28 mouse cellular contexts compared by ENCODE assay signal in genomic region chr2:104561986-104562532, GRCm38 (mm10). TPM values are rescaled to one million over a fixed set of nuclear protein-coding genes. Genes with fewer than 3 reads are reported as not detected.
A peak's percentile ranks its signal among the peaks of the same experiment; 100 is the strongest.
DNase-seq lines count a peak whose midpoint lies in the region; ATAC-seq and TF ChIP-seq lines count a peak whose summit lies in the region.
"Had no signal": no experiment of that assay in that cellular context is flagged by ENCODE, and none has a peak within 500 bp of the region (broad histone marks: within the 10 kb centered on the region; RNA-seq: fewer than 3 reads in every experiment).

No protein-coding gene starts in this region.

- TF ChIP-seq RAD21 in CH12.LX (IDR thresholded peaks at IDR 0.05; ENCODE audit: low read depth, low read length), result no peak

- dilution Hi-C loops in CH12.LX (cut with MboI; ENCODE audit: extremely low pct_ligation_motif_present, extremely low pct_unique_long_range_greater_than_20kb, low sequenced_read_pairs), result no loop called here

- H3K27ac ChIP-seq in CH12.LX (ENCODE audit: insufficient read depth, low read depth), result peak overlapping the region; percentile 95
- H3K27ac ChIP-seq in kidney, embryonic 15.5 days, result no peak overlapping the region
- H3K27ac ChIP-seq: forebrain, embryonic 10.5 days; forebrain, embryonic 13.5 days; heart, adult 2 months; heart, embryonic 10.5 days; heart, embryonic 13.5 days; hindbrain, embryonic 14.5 days; hindbrain, postnatal 0 days; intestine, embryonic 15.5 days had no signal

- no peak for TF ChIP-seq CTCF in CH12.LX (conservative IDR thresholded peaks at IDR 0.05 in 1 of 2, IDR thresholded peaks at IDR 0.05 in 1 of 2; ENCODE audit: low read depth in 2 of 2, low read length in 2 of 2)

- H3K9me3 ChIP-seq in CH12.LX (replicated peaks; ENCODE audit: low read length), result no peaks in the 10 kb centered on the region
- H3K9me3 ChIP-seq in kidney, embryonic 15.5 days (replicated peaks), result no peaks in the 10 kb centered on the region
- H3K9me3 ChIP-seq: forebrain, embryonic 10.5 days; forebrain, embryonic 13.5 days; G1E; heart, embryonic 10.5 days; heart, embryonic 13.5 days; intestine, embryonic 15.5 days had no signal

- H3K4me3 ChIP-seq in CH12.LX (replicated peaks in 1 of 3; ENCODE audit: low read depth in 2 of 3, low read length in 2 of 3, poor library complexity in 1 of 3), result peak overlapping the region; percentile 41 to 64 (median 45)
- no peak overlapping the region for H3K4me3 ChIP-seq in kidney, embryonic 15.5 days (replicated peaks)
- H3K4me3 ChIP-seq: forebrain, embryonic 10.5 days; forebrain, embryonic 13.5 days; heart, adult 2 months; heart, embryonic 10.5 days; heart, embryonic 13.5 days; intestine, embryonic 15.5 days had no signal

- 82% methylated on average over 4 of the region's 4 CpGs for WGBS in kidney, embryonic 15.5 days

- DNase-seq in CD4-positive, CD25-positive, alpha-beta regulatory T cell, adult 2 months (ENCODE audit: low read depth, low spot score), result peak; percentile 17
- peak; percentile 62 for DNase-seq in CH12.LX (ENCODE audit: extremely low read depth)
- peak; percentile 16 for DNase-seq in brain, adult 2 months (ENCODE audit: low read depth, low spot score)
- DNase-seq in splenic B cell, adult 2 months (ENCODE audit: low read depth, low spot score), result peak; percentile 17
- no peak for DNase-seq in spleen, postnatal 10 days (ENCODE audit: low spot score in 2 of 2)
- DNase-seq: adrenal gland, adult 8-10 months; adrenal gland, postnatal 25 days; cerebellum, adult 18-20 months; cerebellum, adult 9-10 months; cerebellum, postnatal 14 days; gastrocnemius, postnatal 10 days; gastrocnemius, postnatal 36 days; heart, adult 2 months; heart, postnatal 14 days; heart, postnatal 4 days; kidney, adult 11 months had no signal

- peak overlapping the region; percentile 93 for H3K9ac ChIP-seq in CH12.LX (ENCODE audit: insufficient read depth, low read depth)
- H3K9ac ChIP-seq in kidney, embryonic 15.5 days, result no peak overlapping the region
- H3K9ac ChIP-seq: forebrain, embryonic 13.5 days; heart, embryonic 13.5 days; hindbrain, embryonic 14.5 days; intestine, embryonic 15.5 days had no signal

- H3K27me3 ChIP-seq in CH12.LX (replicated peaks), result no peaks in the 10 kb centered on the region
- no peaks in the 10 kb centered on the region for H3K27me3 ChIP-seq in splenic B cell, adult 2 months (ENCODE audit: control insufficient read depth, insufficient read depth, low read length, poor library complexity, severe bottlenecking)
- H3K27me3 ChIP-seq in kidney, embryonic 15.5 days, result no peaks in the 10 kb centered on the region
- H3K27me3 ChIP-seq: forebrain, embryonic 13.5 days; heart, embryonic 13.5 days; intestine, embryonic 15.5 days; Patski had no signal

- in situ Hi-C loops in CH12.LX (cut with MboI; ENCODE audit: low pct_ligation_motif_present, low pct_unique_long_range_greater_than_20kb, low sequenced_read_pairs), result loop anchor here (10.0 kb wide), 1 partner anchor 67 kb away; the partner anchor contains the start of gene Hipk3

- TF ChIP-seq POLR2A in CH12.LX (IDR thresholded peaks at IDR 0.05; ENCODE audit: low read depth, low read length), result no peak

- peaks cover 11 to 32% of the 10 kb centered on the region in 2 experiments; a peak in 3 of 4 replicates for H3K4me1 ChIP-seq in CH12.LX (ENCODE audit: control insufficient read depth in 1 of 2, insufficient read depth in 2 of 2)
- no peaks in the 10 kb centered on the region for H3K4me1 ChIP-seq in kidney, embryonic 15.5 days
- H3K4me1 ChIP-seq: forebrain, embryonic 10.5 days; forebrain, embryonic 13.5 days; heart, embryonic 10.5 days; heart, embryonic 13.5 days; intestine, embryonic 15.5 days had no signal

- H3K36me3 ChIP-seq in CH12.LX (replicated peaks in 1 of 2; ENCODE audit: control insufficient read depth in 1 of 2, insufficient read depth in 1 of 2, low read length in 1 of 2), result peaks cover 25 to 46% of the 10 kb centered on the region in 2 experiments
- no peaks in the 10 kb centered on the region for H3K36me3 ChIP-seq in splenic B cell, adult 2 months (ENCODE audit: control insufficient read depth, insufficient read depth, low read length, poor library complexity, severe bottlenecking)
- no peaks in the 10 kb centered on the region for H3K36me3 ChIP-seq in kidney, embryonic 15.5 days
- H3K36me3 ChIP-seq: forebrain, embryonic 10.5 days; G1E; heart, embryonic 10.5 days; heart, embryonic 13.5 days; intestine, embryonic 15.5 days had no signal

- ATAC-seq in kidney, embryonic 15.5 days (replicated peaks; ENCODE audit: low FRiP score), result no peak
- ATAC-seq in frontal cortex, adult (ENCODE audit: low TSS enrichment), result no peak
- ATAC-seq: forebrain, embryonic 13.5 days; forebrain, embryonic 16.5 days; hindbrain, postnatal 0 days; intestine, embryonic 15.5 days; Patski had no signal

- peaks cover 23% of the 10 kb centered on the region for H3K79me2 ChIP-seq in CH12.LX (replicated peaks; ENCODE audit: control insufficient read depth, extremely low read depth, insufficient read depth, poor library complexity, severe bottlenecking)

- TF ChIP-seq EP300 in CH12.LX (IDR thresholded peaks at IDR 0.05; ENCODE audit: low read length), result peak; percentile 81

- H3K4me2 ChIP-seq in CH12.LX (ENCODE audit: insufficient read depth, low read depth, poor library complexity, severe bottlenecking), result peak overlapping the region; percentile 94
- no peak overlapping the region for H3K4me2 ChIP-seq in kidney, embryonic 15.5 days
- H3K4me2 ChIP-seq: forebrain, embryonic 13.5 days; heart, embryonic 13.5 days; hindbrain, embryonic 14.5 days; intestine, embryonic 15.5 days had no signal

TF ChIP-seq in CH12.LX, 34 proteins besides CTCF, POLR2A, EP300 and RAD21:
- TF ChIP-seq E2F4 (IDR thresholded peaks at IDR 0.05; ENCODE audit: insufficient replicate concordance, low read depth, low read length), result no peak
- TF ChIP-seq ZNF384 (IDR thresholded peaks at IDR 0.05; ENCODE audit: low read depth, low read length), result no peak
- no peak; the same call in 1 of the 2 replicates for TF ChIP-seq ETS1 (conservative IDR thresholded peaks at IDR 0.05; ENCODE audit: low read depth, low read length)
- TF ChIP-seq SIN3A (IDR thresholded peaks at IDR 0.05; ENCODE audit: low read length), result no peak
- no peak; the same call in 1 of the 2 replicates for TF ChIP-seq MYC (IDR thresholded peaks at IDR 0.05; ENCODE audit: low read depth, low read length)
- no peak for TF ChIP-seq NRF1 (IDR thresholded peaks at IDR 0.05; ENCODE audit: low read depth, low read length)
- no peak for TF ChIP-seq KAT2A (IDR thresholded peaks at IDR 0.05; ENCODE audit: insufficient replicate concordance, low read length)
- TF ChIP-seq POLR2AphosphoS2 (IDR thresholded peaks at IDR 0.05; ENCODE audit: low read depth, low read length), result no peak
- TF ChIP-seq MAZ (IDR thresholded peaks at IDR 0.05; ENCODE audit: low read depth, low read length), result no peak
- TF ChIP-seq ZKSCAN1 (IDR thresholded peaks at IDR 0.05; ENCODE audit: borderline replicate concordance, low read depth, low read length), result no peak
- no peak for TF ChIP-seq MXI1 (IDR thresholded peaks at IDR 0.05; ENCODE audit: low read depth, low read length)
- TF ChIP-seq MEF2A (IDR thresholded peaks at IDR 0.05; ENCODE audit: borderline replicate concordance, low read depth, low read length), result peak; percentile 94
- no peak for TF ChIP-seq ZC3H11A (IDR thresholded peaks at IDR 0.05; ENCODE audit: low read depth, low read length)
- TF ChIP-seq JUND (conservative IDR thresholded peaks at IDR 0.05; ENCODE audit: low read depth, low read length), result peak; percentile 28; the same call in 1 of the 2 replicates
- TF ChIP-seq USF1 (IDR thresholded peaks at IDR 0.05; ENCODE audit: low read depth, low read length), result no peak
- TF ChIP-seq GABPA (IDR thresholded peaks at IDR 0.05; ENCODE audit: insufficient replicate concordance, low read depth, low read length), result no peak
- peak; percentile 78; the same call in 1 of the 2 replicates for TF ChIP-seq IRF4 (IDR thresholded peaks at IDR 0.05; ENCODE audit: low read depth, low read length)
- no peak for TF ChIP-seq CHD2 (IDR thresholded peaks at IDR 0.05; ENCODE audit: low read length)
- no peak for TF ChIP-seq HCFC1 (IDR thresholded peaks at IDR 0.05; ENCODE audit: low read depth, low read length)
- TF ChIP-seq TBP (conservative IDR thresholded peaks at IDR 0.05; ENCODE audit: low read depth, low read length), result peak; percentile 52; the same call in 1 of the 2 replicates
- no peak for TF ChIP-seq USF2 (conservative IDR thresholded peaks at IDR 0.05; ENCODE audit: low read depth, low read length)
- TF ChIP-seq SMC3 (IDR thresholded peaks at IDR 0.05; ENCODE audit: low read depth, low read length), result no peak
- no peak for TF ChIP-seq ELF1 (IDR thresholded peaks at IDR 0.05; ENCODE audit: low read depth, low read length)
- TF ChIP-seq MAFK (IDR thresholded peaks at IDR 0.05; ENCODE audit: insufficient replicate concordance, low read length), result peak; percentile 11; the same call in 1 of the 2 replicates
- TF ChIP-seq JUN (IDR thresholded peaks at IDR 0.05; ENCODE audit: insufficient read depth, low read depth, low read length), result peak; percentile 63
- no peak; the same call in 1 of the 2 replicates for TF ChIP-seq NELFE (IDR thresholded peaks at IDR 0.05; ENCODE audit: low read depth, low read length)
- TF ChIP-seq CHD1 (IDR thresholded peaks at IDR 0.05; ENCODE audit: low read depth, low read length), result no peak; the same call in 1 of the 2 replicates
- TF ChIP-seq BHLHE40 (IDR thresholded peaks at IDR 0.05; ENCODE audit: low read depth, low read length), result no peak
- no peak for TF ChIP-seq RCOR1 (conservative IDR thresholded peaks at IDR 0.05; ENCODE audit: low read depth, low read length)
- no peak for TF ChIP-seq ZMIZ1 (IDR thresholded peaks at IDR 0.05; ENCODE audit: low read depth, low read length)
- no peak for TF ChIP-seq UBTF (IDR thresholded peaks at IDR 0.05; ENCODE audit: low read depth, low read length)

RNA-seq across cellular contexts. Expression of gene Cstf3, which starts 28.3 kb away (rescaled TPM):
- 17.3 and 18.2 TPM in 2 replicates for total RNA-seq in CH12.LX (2012; rRNA removed)
- total RNA-seq in CH12.LX (2014; rRNA removed), result 50.6 and 54.9 TPM in 2 replicates
- 50.3 and 57.2 TPM in 2 replicates for polyA plus RNA-seq in CH12.LX (2012; ENCODE audit: insufficient read length, low read depth)
- 72.2 and 74.4 TPM in 2 replicates for polyA plus RNA-seq in kidney, embryonic 15.5 days (2015; fragmentation: Nextera tagmentation; extraction: Ambion mirVana)

Comparison
In these comparisons a context has a peak if more than half of its experiments do, and no peak if none do; other contexts are left out.
1. DNase-seq: peak in CD4-positive, CD25-positive, alpha-beta regulatory T cell, adult 2 months (single experiment), CH12.LX (single experiment), brain, adult 2 months (single experiment) and splenic B cell, adult 2 months (single experiment); none in spleen, postnatal 10 days (0 of 2).